Mouse (Mus musculus): Measurements from ENCODE around the gene Actn2. TPM values are rescaled to one million over a fixed set of nuclear protein-coding genes. Genes with fewer than 3 reads are reported as not detected.

Gene Actn2
- polyA plus RNA-seq, 1 experiment from 2014 or later: 0.64 TPM

DNA sequence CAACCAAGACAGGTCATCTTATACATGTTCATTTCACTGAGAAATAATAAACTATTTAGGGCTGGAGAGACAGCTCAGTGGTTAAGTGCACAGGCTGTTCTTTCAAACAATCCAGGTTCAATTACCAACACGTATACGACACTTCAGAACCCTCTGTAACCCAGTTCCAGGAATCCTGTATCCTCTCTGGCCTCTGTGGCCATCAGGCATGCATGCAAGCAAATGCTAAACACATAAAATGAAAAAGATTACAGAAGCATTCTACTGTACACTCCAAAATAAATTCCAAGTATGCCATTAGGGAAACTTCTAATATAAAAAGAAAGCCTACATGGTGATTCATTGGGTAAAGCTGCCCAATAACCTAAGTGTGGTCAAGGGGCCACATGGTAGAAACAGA is 94.6 kb downstream of the Actn2 start:
- no peak for ATAC-seq (ENCODE audit: insufficient number of reproducible peaks, insufficient read depth, low FRiP score, low read depth)
- H3K36me3 ChIP-seq (ENCODE audit: control insufficient read depth, insufficient read depth, low read length): peaks cover 36% of the 10 kb centered on the region
- WGBS: 92% methylated on average over 2 of the region's 2 CpGs
- H3K9ac ChIP-seq (replicated peaks; ENCODE audit: low read depth, low read length): no peak overlapping the region
- H3K4me3 ChIP-seq (ENCODE audit: low read depth, low read length): no peak overlapping the region
- no peaks in the 10 kb centered on the region for H3K4me1 ChIP-seq (ENCODE audit: control insufficient read depth, insufficient read depth, low read length)
- H3K9me3 ChIP-seq (ENCODE audit: control insufficient read depth, low read depth, low read length): no peaks in the 10 kb centered on the region
- no peaks in the 10 kb centered on the region for H3K27me3 ChIP-seq (ENCODE audit: control insufficient read depth, insufficient read depth, low read length)
- no peak overlapping the region for H3K27ac ChIP-seq (ENCODE audit: low read length)
- H3K4me2 ChIP-seq (replicated peaks; ENCODE audit: low read depth, low read length): no peak overlapping the region

DNA sequence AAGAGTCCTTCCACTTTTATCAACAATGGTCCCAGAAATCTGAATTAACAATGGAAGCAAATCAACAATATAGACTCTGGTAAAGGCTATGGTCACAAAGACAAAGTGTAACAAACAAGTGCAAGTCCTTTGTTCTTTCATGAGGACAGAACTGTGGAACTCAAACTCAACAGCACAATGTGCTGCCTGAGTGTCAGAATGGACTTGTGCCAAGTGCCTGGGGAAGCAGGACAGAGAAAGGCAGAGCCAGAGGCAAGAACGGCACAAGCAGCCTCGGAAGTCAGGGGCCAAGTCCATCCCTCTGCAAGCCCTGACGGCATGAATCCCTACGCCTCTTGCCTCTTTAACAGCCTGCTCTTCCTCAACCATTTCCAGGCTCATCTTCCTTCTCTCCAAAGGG is 96.6 kb downstream of the Actn2 start:
- no peak overlapping the region for H3K4me2 ChIP-seq (replicated peaks; ENCODE audit: low read depth, low read length)
- no peaks in the 10 kb centered on the region for H3K27me3 ChIP-seq (ENCODE audit: control insufficient read depth, insufficient read depth, low read length)
- H3K27ac ChIP-seq (ENCODE audit: low read length): no peak overlapping the region
- no peak overlapping the region for H3K4me3 ChIP-seq (ENCODE audit: low read depth, low read length)
- H3K36me3 ChIP-seq (ENCODE audit: control insufficient read depth, insufficient read depth, low read length): peaks cover 26% of the 10 kb centered on the region
- no peak for ATAC-seq (ENCODE audit: insufficient number of reproducible peaks, insufficient read depth, low FRiP score, low read depth)
- H3K9me3 ChIP-seq (ENCODE audit: control insufficient read depth, low read depth, low read length): no peaks in the 10 kb centered on the region
- 89% methylated on average over 4 of the region's 4 CpGs for WGBS
- H3K9ac ChIP-seq (replicated peaks; ENCODE audit: low read depth, low read length): no peak overlapping the region
- H3K4me1 ChIP-seq (ENCODE audit: control insufficient read depth, insufficient read depth, low read length): no peaks in the 10 kb centered on the region

- Histone ChIP-seq H3K27ac (ENCODE audit: low read length) (no peak overlapping the region), H3K36me3 (ENCODE audit: control insufficient read depth, insufficient read depth, low read length) (peaks cover 23% of the 10 kb centered on the region), H3K9ac (replicated peaks; ENCODE audit: low read depth, low read length) (no peak overlapping the region), H3K27me3 (ENCODE audit: control insufficient read depth, insufficient read depth, low read length) (no peaks in the 10 kb centered on the region), H3K4me1 (ENCODE audit: control insufficient read depth, insufficient read depth, low read length) (no peaks in the 10 kb centered on the region), H3K9me3 (ENCODE audit: control insufficient read depth, low read depth, low read length) (no peaks in the 10 kb centered on the region), H3K4me2 (replicated peaks; ENCODE audit: low read depth, low read length) (no peak overlapping the region), H3K4me3 (ENCODE audit: low read depth, low read length) (no peak overlapping the region)
- ATAC-seq (ENCODE audit: insufficient number of reproducible peaks, insufficient read depth, low FRiP score, low read depth): no peak
- WGBS: 92% methylated on average over 4 of the region's 4 CpGs
Observed at GRCm38 (mm10) chr13:12232141-12232540, 108.4 kb downstream of the Actn2 start.

DNA sequence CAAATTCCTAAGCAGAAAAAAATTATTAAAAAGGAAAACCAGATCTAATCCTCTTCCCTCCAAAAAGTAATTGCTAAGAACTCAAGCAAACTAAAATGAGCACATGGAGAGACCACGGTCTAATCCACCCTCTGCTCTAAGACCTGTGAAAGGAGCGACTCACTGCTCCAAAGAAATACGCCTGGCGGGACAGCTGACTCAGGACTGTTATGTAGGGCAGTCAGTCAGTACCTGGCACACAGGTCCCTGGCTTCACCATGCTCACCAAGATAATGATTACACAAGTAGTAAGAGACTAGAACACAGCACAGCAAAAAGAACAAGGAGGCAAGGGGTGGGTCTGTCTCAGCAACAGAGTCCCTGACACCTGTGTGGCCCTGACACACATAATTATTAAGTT is 112.3 kb downstream of the Actn2 start:
- Histone ChIP-seq H3K36me3 (ENCODE audit: control insufficient read depth, insufficient read depth, low read length) (peaks cover 36% of the 10 kb centered on the region), H3K27me3 (ENCODE audit: control insufficient read depth, insufficient read depth, low read length) (no peaks in the 10 kb centered on the region), H3K9ac (replicated peaks; ENCODE audit: low read depth, low read length) (no peak overlapping the region), H3K4me2 (replicated peaks; ENCODE audit: low read depth, low read length) (no peak overlapping the region), H3K9me3 (ENCODE audit: control insufficient read depth, low read depth, low read length) (no peaks in the 10 kb centered on the region), H3K4me3 (ENCODE audit: low read depth, low read length) (no peak overlapping the region), H3K27ac (ENCODE audit: low read length) (no peak overlapping the region), H3K4me1 (ENCODE audit: control insufficient read depth, insufficient read depth, low read length) (no peaks in the 10 kb centered on the region)
- 82% methylated on average over 4 of the region's 4 CpGs for WGBS
- ATAC-seq (ENCODE audit: insufficient number of reproducible peaks, insufficient read depth, low FRiP score, low read depth): no peak

- ATAC-seq (ENCODE audit: insufficient number of reproducible peaks, insufficient read depth, low FRiP score, low read depth): no peak
- no peak overlapping the region for H3K4me2 ChIP-seq (replicated peaks; ENCODE audit: low read depth, low read length)
- H3K4me3 ChIP-seq (ENCODE audit: low read depth, low read length): no peak overlapping the region
- H3K4me1 ChIP-seq (ENCODE audit: control insufficient read depth, insufficient read depth, low read length): no peaks in the 10 kb centered on the region
- no peaks in the 10 kb centered on the region for H3K9me3 ChIP-seq (ENCODE audit: control insufficient read depth, low read depth, low read length)
- no peaks in the 10 kb centered on the region for H3K27me3 ChIP-seq (ENCODE audit: control insufficient read depth, insufficient read depth, low read length)
- no peak overlapping the region for H3K9ac ChIP-seq (replicated peaks; ENCODE audit: low read depth, low read length)
- 77% methylated on average over 5 of the region's 5 CpGs for WGBS
- H3K36me3 ChIP-seq (ENCODE audit: control insufficient read depth, insufficient read depth, low read length): peaks cover 35% of the 10 kb centered on the region
- H3K27ac ChIP-seq (ENCODE audit: low read length): no peak overlapping the region
Observed at GRCm38 (mm10) chr13:12227606-12228005, 113.0 kb downstream of the Actn2 start.

Other genes with a start within 250 kb of the Actn2 start
- 2.2 and 2.6 TPM in 2 replicates for gene Ryr2, start 233.8 kb downstream of the Actn2 start, polyA plus RNA-seq (2014; fragmentation: Nextera tagmentation; extraction: Ambion mirVana)
- 17.4 and 18.1 TPM in 2 replicates for gene Mtr, start 82.6 kb downstream of the Actn2 start, polyA plus RNA-seq (2014; fragmentation: Nextera tagmentation; extraction: Ambion mirVana)
- gene Heatr1, start 54.3 kb upstream of the Actn2 start, polyA plus RNA-seq (2014; fragmentation: Nextera tagmentation; extraction: Ambion mirVana): 25.1 and 26.6 TPM in 2 replicates
- 27.5 and 32.5 TPM in 2 replicates for gene Lgals8, start 124.2 kb upstream of the Actn2 start, polyA plus RNA-seq (2014; fragmentation: Nextera tagmentation; extraction: Ambion mirVana)
- 3.2 and 3.3 TPM in 2 replicates for gene Edaradd, start 179.7 kb upstream of the Actn2 start, polyA plus RNA-seq (2014; fragmentation: Nextera tagmentation; extraction: Ambion mirVana)
- 8.6 and 8.9 TPM in 2 replicates for gene Ero1lb, start 225.1 kb upstream of the Actn2 start, polyA plus RNA-seq (2014; fragmentation: Nextera tagmentation; extraction: Ambion mirVana)

All from stomach, embryonic 14.5 days (tissue).